Mouse (Mus musculus) lung, adult 10 weeks (tissue): ENCODE measurements around the gene Cts7. TPM values are rescaled to one million over a fixed set of nuclear protein-coding genes. Genes with fewer than 3 reads are reported as not detected.

Source experiments
- polyA plus RNA-seq: library from polyadenylated mRNA; stranded (reverse); fragments of 350-450 nt; fragmentation: Illumina TruSeq; extraction: RNeasy Lipid Tissue Mini Kit (QIAGEN cat#74804); gene quantifications from one replicate; pipeline ENCODE4 v1.2.3, GENCODE M21; 2014; ENCODE audit warnings: low read depth, low replicate concordance; ENCODE audit not compliant: insufficient read depth

Gene Cts7
- not detected for polyA plus RNA-seq

GRCm38 (mm10) chr13:61358097-61358496, at the start of gene Cts7:
Gene Cts7 (minus strand): TSS chr13:61358197.

Other genes starting within 250 kb of the Cts7 start
- not detected for gene Ctsr, start 193.9 kb downstream of the Cts7 start, polyA plus RNA-seq
- not detected for gene Cts6, start 154.8 kb downstream of the Cts7 start, polyA plus RNA-seq
- gene Cts8, start 102.8 kb downstream of the Cts7 start, polyA plus RNA-seq = not detected
- gene Gm49398, start 69.4 kb downstream of the Cts7 start, polyA plus RNA-seq = not detected
- gene Ctsm, start 183.6 kb upstream of the Cts7 start, polyA plus RNA-seq = not detected
- gene Gm49352, start 210.0 kb upstream of the Cts7 start, polyA plus RNA-seq = not detected
- gene Cts3, start 211.9 kb upstream of the Cts7 start, polyA plus RNA-seq = not detected